Mouse (Mus musculus): ENCODE data around the gene Mob1a. TPM values are rescaled to one million over a fixed set of nuclear protein-coding genes. Genes with fewer than 3 reads are reported as not detected.

Gene Mob1a
- polyA plus RNA-seq, 2 experiments: 52.3 to 75.8 TPM

DNA sequence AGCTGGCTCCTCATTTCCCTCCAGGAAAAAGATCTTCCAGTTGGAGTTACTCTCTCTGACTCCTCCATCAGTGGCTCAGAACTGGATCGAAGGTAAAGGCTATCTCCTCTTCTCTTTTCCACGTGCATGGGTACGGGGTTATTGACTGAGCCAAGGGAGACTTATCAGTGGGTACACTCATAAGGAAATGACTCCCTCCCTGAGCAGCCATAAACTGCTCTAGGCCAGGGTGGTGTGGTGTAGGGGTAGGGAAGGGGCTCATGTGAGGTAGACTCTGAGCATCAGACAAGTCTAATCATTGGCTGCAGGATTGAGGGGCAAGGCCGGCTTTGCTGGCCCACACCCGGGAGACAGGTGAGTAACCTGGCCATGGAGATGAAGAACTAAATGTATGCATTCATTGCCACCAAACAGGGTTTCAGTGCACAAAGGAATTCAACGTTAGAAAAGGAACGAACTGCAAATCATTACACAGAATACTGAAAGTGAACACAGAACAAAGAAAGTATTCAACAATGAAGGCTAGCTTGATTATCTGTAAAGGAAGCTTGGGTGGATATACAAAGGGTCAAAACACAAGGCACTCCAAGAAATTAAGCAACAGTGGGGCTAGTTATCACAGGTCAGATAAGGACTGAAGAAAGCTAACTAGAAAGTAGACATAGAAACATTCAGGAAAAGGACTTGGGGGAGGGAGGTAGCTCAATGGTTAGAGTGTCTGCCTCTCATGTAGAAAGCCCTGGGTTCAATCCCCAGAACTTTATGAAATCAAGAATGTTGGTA, 25.2 kb upstream of the Mob1a start:
- TF ChIP-seq POLR2A (IDR thresholded peaks at IDR 0.05; ENCODE audit: borderline replicate concordance, extremely low read depth, insufficient read depth, insufficient read length): no peak
- no peak overlapping the region for H3K27ac ChIP-seq (replicated peaks; ENCODE audit: low read depth, low read length)
- WGBS: 84% methylated on average over 7 of the region's 7 CpGs
- H3K36me3 ChIP-seq (ENCODE audit: control insufficient read depth, insufficient read depth, low read length): peaks cover 9% of the 10 kb centered on the region
- no peaks in the 10 kb centered on the region for H3K4me1 ChIP-seq (ENCODE audit: control insufficient read depth, insufficient read depth, low read length)
- DNase-seq (ENCODE audit: low spot score) (no peak), ATAC-seq (ENCODE audit: low FRiP score, low read depth) (no peak)
- no peak overlapping the region for H3K4me2 ChIP-seq (replicated peaks; ENCODE audit: low read depth, low read length, severe bottlenecking)
- no peaks in the 10 kb centered on the region for H3K27me3 ChIP-seq (ENCODE audit: control insufficient read depth, insufficient read depth, low read length)
- no peak overlapping the region for H3K9ac ChIP-seq (ENCODE audit: low read depth, low read length, severe bottlenecking)
- H3K4me3 ChIP-seq (replicated peaks; ENCODE audit: low read length): no peak overlapping the region
- no peaks in the 10 kb centered on the region for H3K9me3 ChIP-seq (ENCODE audit: control insufficient read depth, low read length)

DNA sequence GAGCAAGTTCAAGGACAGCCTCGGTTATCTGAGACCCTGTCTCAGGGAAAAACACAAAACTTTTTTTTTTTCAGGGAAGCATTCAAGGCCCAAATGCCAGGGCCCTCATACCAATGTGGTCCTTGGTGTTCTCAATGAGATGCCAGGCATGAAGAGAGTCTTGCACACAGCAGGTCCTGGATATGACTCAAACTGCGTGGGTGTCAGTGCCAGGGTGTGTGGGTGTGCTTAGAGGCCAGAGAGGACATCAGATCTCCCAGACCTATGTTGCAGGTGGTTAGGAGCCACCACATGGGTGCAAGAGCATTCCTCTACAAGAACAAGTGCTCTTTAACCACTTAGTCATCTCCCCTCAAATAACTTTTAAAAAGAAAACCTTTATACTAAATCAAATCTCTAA, 24.5 kb upstream of the Mob1a start:
- TF ChIP-seq POLR2A (IDR thresholded peaks at IDR 0.05; ENCODE audit: borderline replicate concordance, extremely low read depth, insufficient read depth, insufficient read length): no peak
- Histone ChIP-seq H3K4me2 (replicated peaks; ENCODE audit: low read depth, low read length, severe bottlenecking) (no peak overlapping the region), H3K27ac (replicated peaks; ENCODE audit: low read depth, low read length) (no peak overlapping the region), H3K27me3 (ENCODE audit: control insufficient read depth, insufficient read depth, low read length) (no peaks in the 10 kb centered on the region), H3K9me3 (ENCODE audit: control insufficient read depth, low read length) (no peaks in the 10 kb centered on the region), H3K9ac (ENCODE audit: low read depth, low read length, severe bottlenecking) (no peak overlapping the region), H3K36me3 (ENCODE audit: control insufficient read depth, insufficient read depth, low read length) (peaks cover 15% of the 10 kb centered on the region), H3K4me1 (ENCODE audit: control insufficient read depth, insufficient read depth, low read length) (no peaks in the 10 kb centered on the region), H3K4me3 (replicated peaks; ENCODE audit: low read length) (no peak overlapping the region)
- 85% methylated on average over 2 of the region's 2 CpGs for WGBS
- ATAC-seq (ENCODE audit: low FRiP score, low read depth) (no peak), DNase-seq (ENCODE audit: low spot score) (no peak)

DNA sequence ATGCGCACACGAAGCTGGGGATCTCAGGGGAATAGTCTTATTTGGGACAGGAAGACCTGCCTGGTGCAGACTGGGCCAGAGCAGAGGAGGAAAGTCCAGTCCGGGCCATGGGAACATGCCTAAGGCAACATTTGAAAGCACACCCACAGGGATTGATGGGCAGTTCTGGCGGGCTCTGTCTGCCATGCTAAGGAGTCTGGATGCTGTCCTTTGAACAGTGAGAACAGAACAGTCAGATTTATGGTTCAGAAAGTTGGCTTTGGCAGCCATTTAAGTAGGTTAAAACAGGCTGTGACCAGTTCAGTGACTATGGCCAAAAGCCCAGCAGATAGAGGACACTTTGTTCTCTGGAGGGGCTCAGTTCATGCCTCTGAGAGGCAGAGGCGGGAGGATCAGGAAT, 23.6 kb upstream of the Mob1a start:
- Histone ChIP-seq H3K4me1 (ENCODE audit: control insufficient read depth, insufficient read depth, low read length) (no peaks in the 10 kb centered on the region), H3K9ac (ENCODE audit: low read depth, low read length, severe bottlenecking) (no peak overlapping the region), H3K27ac (replicated peaks; ENCODE audit: low read depth, low read length) (no peak overlapping the region), H3K27me3 (ENCODE audit: control insufficient read depth, insufficient read depth, low read length) (no peaks in the 10 kb centered on the region), H3K36me3 (ENCODE audit: control insufficient read depth, insufficient read depth, low read length) (peaks cover 25% of the 10 kb centered on the region), H3K4me3 (replicated peaks; ENCODE audit: low read length) (no peak overlapping the region), H3K4me2 (replicated peaks; ENCODE audit: low read depth, low read length, severe bottlenecking) (no peak overlapping the region), H3K9me3 (ENCODE audit: control insufficient read depth, low read length) (no peaks in the 10 kb centered on the region)
- no peak for TF ChIP-seq POLR2A (IDR thresholded peaks at IDR 0.05; ENCODE audit: borderline replicate concordance, extremely low read depth, insufficient read depth, insufficient read length)
- DNase-seq (ENCODE audit: low spot score) (no peak), ATAC-seq (ENCODE audit: low FRiP score, low read depth) (0 out of 2 replicates have a peak, but pooled peaks have one; percentile 15)
- whole genome bisulfite sequencing: 62% methylated on average over 5 of the region's 5 CpGs

DNA sequence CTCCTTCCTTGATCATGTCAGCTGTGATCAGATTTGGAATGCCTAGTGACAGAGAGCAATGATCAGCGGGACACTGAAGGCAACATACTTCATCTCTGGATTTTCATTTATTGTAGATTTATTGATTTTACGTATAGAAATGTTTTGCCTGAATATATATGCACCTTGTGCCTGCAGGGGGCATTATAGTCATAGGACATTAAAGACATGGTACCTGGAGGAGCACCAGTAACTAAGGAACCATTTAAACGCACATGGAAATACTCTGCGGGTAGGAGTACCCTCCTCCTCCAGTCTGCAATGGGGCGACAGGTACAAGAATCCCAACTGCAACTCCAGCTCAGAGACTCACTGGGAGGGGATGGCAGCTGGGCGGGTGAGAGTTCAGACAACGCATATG, 16.8 kb upstream of the Mob1a start:
- no peak for TF ChIP-seq POLR2A (IDR thresholded peaks at IDR 0.05; ENCODE audit: borderline replicate concordance, extremely low read depth, insufficient read depth, insufficient read length)
- no peak for DNase-seq (ENCODE audit: low spot score)
- H3K27ac ChIP-seq (replicated peaks; ENCODE audit: low read depth, low read length): no peak overlapping the region
- H3K27me3 ChIP-seq (ENCODE audit: control insufficient read depth, insufficient read depth, low read length): no peaks in the 10 kb centered on the region
- H3K36me3 ChIP-seq (ENCODE audit: control insufficient read depth, insufficient read depth, low read length): peaks cover 71% of the 10 kb centered on the region
- H3K4me2 ChIP-seq (replicated peaks; ENCODE audit: low read depth, low read length, severe bottlenecking): no peak overlapping the region
- ATAC-seq (ENCODE audit: low FRiP score, low read depth): no peak
- H3K4me1 ChIP-seq (ENCODE audit: control insufficient read depth, insufficient read depth, low read length): no peaks in the 10 kb centered on the region
- H3K9me3 ChIP-seq (ENCODE audit: control insufficient read depth, low read length): no peaks in the 10 kb centered on the region
- no peak overlapping the region for H3K9ac ChIP-seq (ENCODE audit: low read depth, low read length, severe bottlenecking)
- H3K4me3 ChIP-seq (replicated peaks; ENCODE audit: low read length): no peak overlapping the region
- 92% methylated on average over 7 of the region's 7 CpGs for WGBS

DNA sequence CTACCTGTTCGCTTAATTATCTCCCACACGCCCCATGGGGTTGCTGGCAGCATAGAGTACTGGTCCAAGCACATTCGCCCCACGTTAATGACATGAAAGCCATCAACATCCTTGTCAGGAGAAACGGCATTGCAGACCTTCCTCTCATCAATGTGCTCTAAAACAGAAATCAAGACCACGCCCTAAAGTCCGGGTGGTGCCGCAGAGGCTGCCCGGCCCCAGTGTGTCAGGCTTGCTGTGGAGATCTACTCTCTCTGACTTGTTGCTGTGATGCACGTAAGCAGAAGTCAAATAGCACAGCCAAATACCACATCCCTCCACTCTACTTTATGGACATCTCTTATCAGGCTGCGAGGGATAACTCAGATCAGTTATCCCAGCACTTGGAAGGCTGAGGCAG, 14.6 kb upstream of the Mob1a start:
- ATAC-seq (ENCODE audit: low FRiP score, low read depth) (no peak), DNase-seq (ENCODE audit: low spot score) (no peak)
- Histone ChIP-seq H3K9ac (ENCODE audit: low read depth, low read length, severe bottlenecking) (no peak overlapping the region), H3K4me1 (ENCODE audit: control insufficient read depth, insufficient read depth, low read length) (peaks cover 7% of the 10 kb centered on the region; the same call in 1 of the 2 replicates), H3K36me3 (ENCODE audit: control insufficient read depth, insufficient read depth, low read length) (peaks cover 57% of the 10 kb centered on the region), H3K27ac (replicated peaks; ENCODE audit: low read depth, low read length) (no peak overlapping the region), H3K9me3 (ENCODE audit: control insufficient read depth, low read length) (no peaks in the 10 kb centered on the region), H3K27me3 (ENCODE audit: control insufficient read depth, insufficient read depth, low read length) (no peaks in the 10 kb centered on the region), H3K4me3 (replicated peaks; ENCODE audit: low read length) (no peak overlapping the region), H3K4me2 (replicated peaks; ENCODE audit: low read depth, low read length, severe bottlenecking) (no peak overlapping the region)
- 91% methylated on average over 11 of the region's 11 CpGs for WGBS
- no peak for TF ChIP-seq POLR2A (IDR thresholded peaks at IDR 0.05; ENCODE audit: borderline replicate concordance, extremely low read depth, insufficient read depth, insufficient read length)

Measured in limb, embryonic 14.5 days (tissue).